ENCODE assay signal across 16 mouse cellular contexts in the genomic region with DNA sequence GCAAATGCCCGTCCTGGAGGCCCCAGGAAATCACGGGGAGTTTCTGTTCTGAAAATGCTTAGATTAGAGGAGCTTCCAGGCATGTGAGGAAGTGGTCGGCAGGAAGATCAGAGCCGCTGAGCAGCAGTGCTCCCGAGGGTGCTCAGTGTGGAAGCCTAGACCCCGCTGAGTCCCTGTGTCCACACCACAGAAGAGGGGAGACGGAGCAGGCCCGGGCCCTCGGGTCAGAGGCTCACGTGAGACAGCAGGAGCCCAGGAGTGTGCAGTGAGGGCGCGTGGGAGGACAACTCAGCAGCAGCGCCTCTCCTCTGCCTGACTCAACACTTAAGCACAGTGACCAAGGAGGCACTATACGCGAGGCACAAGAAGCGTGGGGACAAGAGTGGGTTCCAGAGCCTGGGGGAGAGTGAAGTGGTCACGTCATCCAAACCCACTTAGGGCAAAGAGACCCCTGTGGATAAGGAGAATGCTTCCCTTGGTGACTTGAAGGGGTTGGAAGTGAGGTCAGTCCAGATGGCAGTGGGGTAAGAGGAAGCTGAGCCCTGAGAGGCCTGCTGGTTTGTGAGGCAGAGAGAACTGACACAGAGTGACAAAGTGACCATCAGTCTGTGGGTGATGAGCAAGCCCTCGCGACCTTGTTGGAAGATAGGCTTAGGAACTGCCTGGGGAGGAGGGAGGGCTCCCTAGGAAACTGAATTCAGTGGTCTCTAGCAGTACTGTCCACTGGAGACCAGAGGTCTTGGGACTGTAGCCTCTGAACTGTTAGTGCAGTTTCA.
A peak's percentile ranks its signal among the peaks of the same experiment; 100 is the strongest.
DNase-seq lines count a peak whose midpoint lies in the region; ATAC-seq lines count a peak whose summit lies in the region.
"Had no signal": no experiment of that assay in that cellular context is flagged by ENCODE, and none has a peak within 500 bp of the region (broad histone marks: within the 10 kb centered on the region; RNA-seq: fewer than 3 reads in every experiment).

No protein-coding gene starts in this region.

- no peaks in the 10 kb centered on the region for H3K4me1 ChIP-seq in embryonic facial prominence, embryonic 12.5 days
- H3K4me1 ChIP-seq in embryonic facial prominence, embryonic 10.5 days: no peaks in the 10 kb centered on the region
- peaks cover 2% of the 10 kb centered on the region; the same call in 1 of the 2 replicates for H3K4me1 ChIP-seq in hindbrain, embryonic 13.5 days (replicated peaks)
- 0 out of 2 replicates have a peak, but pooled peaks cover 1% of the 10 kb centered on the region for H3K4me1 ChIP-seq in hindbrain, embryonic 11.5 days (replicated peaks; ENCODE audit: control insufficient read depth, insufficient read depth, low read length)
- H3K4me1 ChIP-seq in neural tube, embryonic 13.5 days (replicated peaks): peaks cover 5% of the 10 kb centered on the region; the same call in 1 of the 2 replicates
- H3K4me1 ChIP-seq in neural tube, embryonic 15.5 days: 0 out of 2 replicates have a peak, but pooled peaks cover 1% of the 10 kb centered on the region

- H3K9ac ChIP-seq in embryonic facial prominence, embryonic 12.5 days: no peak overlapping the region
- H3K9ac ChIP-seq in hindbrain, embryonic 13.5 days: no peak overlapping the region
- no peak overlapping the region for H3K9ac ChIP-seq in hindbrain, embryonic 11.5 days (ENCODE audit: low read depth, low read length)
- no peak overlapping the region for H3K9ac ChIP-seq in neural tube, embryonic 13.5 days
- H3K9ac ChIP-seq in neural tube, embryonic 15.5 days (replicated peaks): no peak overlapping the region

- no peak overlapping the region for H3K4me3 ChIP-seq in embryonic facial prominence, embryonic 12.5 days
- no peak overlapping the region for H3K4me3 ChIP-seq in embryonic facial prominence, embryonic 10.5 days
- H3K4me3 ChIP-seq in hindbrain, embryonic 13.5 days: no peak overlapping the region
- H3K4me3 ChIP-seq in hindbrain, embryonic 11.5 days (ENCODE audit: low read depth, low read length): no peak overlapping the region
- no peak overlapping the region for H3K4me3 ChIP-seq in neural tube, embryonic 13.5 days
- H3K4me3 ChIP-seq in neural tube, embryonic 15.5 days (replicated peaks): no peak overlapping the region
- H3K4me3 ChIP-seq in macrophage (ENCODE audit: inconsistent target): no peak overlapping the region

- H3K79me2 ChIP-seq in macrophage (ENCODE audit: inconsistent target): no peaks in the 10 kb centered on the region

- H3K27me3 ChIP-seq in embryonic facial prominence, embryonic 12.5 days: no peaks in the 10 kb centered on the region
- no peaks in the 10 kb centered on the region for H3K27me3 ChIP-seq in embryonic facial prominence, embryonic 10.5 days (replicated peaks; ENCODE audit: low read depth, poor library complexity, severe bottlenecking)
- no peaks in the 10 kb centered on the region for H3K27me3 ChIP-seq in hindbrain, embryonic 13.5 days
- no peaks in the 10 kb centered on the region for H3K27me3 ChIP-seq in hindbrain, embryonic 11.5 days (ENCODE audit: control insufficient read depth, insufficient read depth, low read length)
- H3K27me3 ChIP-seq in neural tube, embryonic 13.5 days: no peaks in the 10 kb centered on the region
- H3K27me3 ChIP-seq in neural tube, embryonic 15.5 days (replicated peaks): no peaks in the 10 kb centered on the region

- H3K4me2 ChIP-seq in embryonic facial prominence, embryonic 12.5 days (replicated peaks): no peak overlapping the region
- no peak overlapping the region for H3K4me2 ChIP-seq in hindbrain, embryonic 13.5 days
- no peak overlapping the region for H3K4me2 ChIP-seq in hindbrain, embryonic 11.5 days (replicated peaks; ENCODE audit: low read depth, low read length)
- H3K4me2 ChIP-seq in neural tube, embryonic 13.5 days: no peak overlapping the region
- no peak overlapping the region for H3K4me2 ChIP-seq in neural tube, embryonic 15.5 days

- no peaks in the 10 kb centered on the region for H3K9me3 ChIP-seq in embryonic facial prominence, embryonic 12.5 days
- no peaks in the 10 kb centered on the region for H3K9me3 ChIP-seq in embryonic facial prominence, embryonic 10.5 days
- H3K9me3 ChIP-seq in hindbrain, embryonic 13.5 days: no peaks in the 10 kb centered on the region
- no peaks in the 10 kb centered on the region for H3K9me3 ChIP-seq in hindbrain, embryonic 11.5 days (ENCODE audit: control insufficient read depth, low read length)
- H3K9me3 ChIP-seq in neural tube, embryonic 13.5 days: no peaks in the 10 kb centered on the region
- no peaks in the 10 kb centered on the region for H3K9me3 ChIP-seq in neural tube, embryonic 15.5 days (replicated peaks)

- ATAC-seq in embryonic facial prominence, embryonic 12.5 days (ENCODE audit: insufficient number of reproducible peaks, insufficient read depth, low FRiP score, low TSS enrichment): 0 out of 2 replicates have a peak, but pooled peaks have one; percentile 31
- ATAC-seq in hindbrain, embryonic 13.5 days (ENCODE audit: low FRiP score): no peak
- ATAC-seq in hindbrain, embryonic 11.5 days (ENCODE audit: low FRiP score): no peak
- no peak for ATAC-seq in neural tube, embryonic 13.5 days (ENCODE audit: low read depth)
- ATAC-seq in neural tube, embryonic 15.5 days (ENCODE audit: low FRiP score): no peak
- ATAC-seq: activated CD4-positive, CD25-positive, alpha-beta regulatory T cell, adult 4 months had no signal

- H3K36me3 ChIP-seq in embryonic facial prominence, embryonic 12.5 days: peaks cover 65% of the 10 kb centered on the region
- H3K36me3 ChIP-seq in embryonic facial prominence, embryonic 10.5 days (replicated peaks): peaks cover 98% of the 10 kb centered on the region
- peaks cover 93% of the 10 kb centered on the region for H3K36me3 ChIP-seq in hindbrain, embryonic 13.5 days
- 0 out of 2 replicates have a peak, but pooled peaks cover 9% of the 10 kb centered on the region for H3K36me3 ChIP-seq in hindbrain, embryonic 11.5 days (ENCODE audit: control insufficient read depth, insufficient read depth, low read length)
- H3K36me3 ChIP-seq in neural tube, embryonic 13.5 days: peaks cover 95% of the 10 kb centered on the region
- H3K36me3 ChIP-seq in neural tube, embryonic 15.5 days: peaks cover 73% of the 10 kb centered on the region
- peaks cover 22% of the 10 kb centered on the region for H3K36me3 ChIP-seq in macrophage (ENCODE audit: inconsistent target)

- WGBS in embryonic facial prominence, embryonic 12.5 days: 90% methylated on average over 19 of the region's 19 CpGs
- 90% methylated on average over 19 of the region's 19 CpGs for WGBS in embryonic facial prominence, embryonic 10.5 days
- 81% methylated on average over 19 of the region's 19 CpGs for WGBS in hindbrain, embryonic 13.5 days
- WGBS in hindbrain, embryonic 11.5 days: 84% methylated on average over 19 of the region's 19 CpGs
- WGBS in neural tube, embryonic 13.5 days: 76% methylated on average over 19 of the region's 19 CpGs
- 89% methylated on average over 19 of the region's 19 CpGs for WGBS in neural tube, embryonic 15.5 days
- 57% methylated on average over 18 of the region's 19 CpGs for WGBS in macrophage (ENCODE audit: missing documents)

- no peak overlapping the region for H3K27ac ChIP-seq in embryonic facial prominence, embryonic 12.5 days
- H3K27ac ChIP-seq in embryonic facial prominence, embryonic 10.5 days (replicated peaks): no peak overlapping the region
- 0 out of 2 replicates have a peak overlapping the region, but pooled peaks have one; percentile 12 for H3K27ac ChIP-seq in hindbrain, embryonic 13.5 days
- H3K27ac ChIP-seq in hindbrain, embryonic 11.5 days (ENCODE audit: low read depth, low read length): no peak overlapping the region
- H3K27ac ChIP-seq in neural tube, embryonic 13.5 days (replicated peaks): 0 out of 2 replicates have a peak overlapping the region, but pooled peaks have one; percentile 9
- no peak overlapping the region; the same call in 1 of the 2 replicates for H3K27ac ChIP-seq in neural tube, embryonic 15.5 days (replicated peaks)
- peak overlapping the region; percentile 99 for H3K27ac ChIP-seq in macrophage
- H3K27ac ChIP-seq: stomach, postnatal 0 days had no signal

- no peak for DNase-seq in embryonic facial prominence, embryonic 10.5 days (ENCODE audit: low spot score)
- no peak for DNase-seq in hindbrain, embryonic 11.5 days (ENCODE audit: low spot score)
- no peak for DNase-seq in lung, postnatal 10 days
- DNase-seq: cerebellum, adult 11 months; embryo, embryonic 11 days; heart, postnatal 10 days; kidney, adult 18-20 months; layer of hippocampus, adult 9-11 months; lung, adult 2 months had no signal

Comparison
In these comparisons a context has a peak if more than half of its experiments do, and no peak if none do; other contexts are left out.
1. H3K27ac ChIP-seq: peak in hindbrain, embryonic 13.5 days (single experiment), neural tube, embryonic 13.5 days (single experiment) and macrophage (single experiment); none in embryonic facial prominence, embryonic 12.5 days (single experiment), embryonic facial prominence, embryonic 10.5 days (single experiment), hindbrain, embryonic 11.5 days (single experiment) and neural tube, embryonic 15.5 days (single experiment).